Mouse (Mus musculus) lung, embryonic 16.5 days (tissue): ENCODE data around the gene Ldhal6b. TPM values are rescaled to one million over a fixed set of nuclear protein-coding genes. Genes with fewer than 3 reads are reported as not detected.

Experiments
- ATAC-seq: fragments of 200-750 bp; cut with Nextera tagmentation; 2 replicates; pipeline ENCODE4 v1.8.0; 2017; ENCODE audit warnings: low read depth, mild to moderate bottlenecking, moderate library complexity
- H3K27ac ChIP-seq: fragments of 300-500 bp; sonication (generic); 2 replicates; pipeline ENCODE4 v1.5.1; 2014; ENCODE audit warnings: mild to moderate bottlenecking, control low read depth, low read length
- H3K27me3 ChIP-seq: fragments of 300-500 bp; sonication (generic); 2 replicates; pipeline ENCODE4 v1.6.1; 2014; ENCODE audit warnings: low read depth, low read length, mixed read lengths; ENCODE audit not compliant: control insufficient read depth, insufficient read depth
- H3K36me3 ChIP-seq: fragments of 300-500 bp; sonication (generic); 2 replicates; pipeline ENCODE4 v1.6.1; 2014; ENCODE audit warnings: low read length; ENCODE audit not compliant: control insufficient read depth, insufficient read depth
- H3K4me1 ChIP-seq: fragments of 300-500 bp; sonication (generic); replicated peaks from 2 replicates; pipeline ENCODE4 v1.6.1; 2014; ENCODE audit warnings: low read length, mixed read lengths; ENCODE audit not compliant: control insufficient read depth, insufficient read depth
- H3K4me2 ChIP-seq: fragments of 300-500 bp; sonication (generic); 2 replicates; pipeline ENCODE4 v1.6.1; 2014; ENCODE audit warnings: low read depth, low read length, control low read depth
- H3K4me3 ChIP-seq: fragments of 300-500 bp; sonication (generic); 2 replicates; pipeline ENCODE4 v1.5.1; 2014; ENCODE audit warnings: mild to moderate bottlenecking, low read length, control low read depth
- H3K9ac ChIP-seq: fragments of 300-500 bp; sonication (generic); 2 replicates; pipeline ENCODE4 v1.6.1; 2014; ENCODE audit warnings: low read length, control low read depth
- H3K9me3 ChIP-seq: fragments of 300-500 bp; sonication (generic); 2 replicates; pipeline ENCODE4 v1.6.1; 2016; ENCODE audit warnings: low read length; ENCODE audit not compliant: control insufficient read depth
- WGBS: fragments of 180-500 bp; shearing (Covaris S2); extraction: QIAGEN DNeasy Blood & Tissue Kit; methylation state at CpG from one replicate; pipeline ENCODE4 v1.1.7; 2014; 5-methylcytosine and 5-hydroxymethylcytosine counted together
- polyA plus RNA-seq: library from polyadenylated mRNA; unstranded; fragments of >200 nt; fragmentation: Nextera tagmentation; extraction: Ambion mirVana; gene quantifications from 2 replicates; pipeline ENCODE4 v1.2.1, GENCODE M21; 2015

Gene Ldhal6b
- polyA plus RNA-seq, 1 experiment from 2014 or later = not detected

- Histone ChIP-seq H3K4me3 (no peak overlapping the region), H3K27me3 (no peaks in the 10 kb centered on the region), H3K36me3 (peaks cover 11% of the 10 kb centered on the region), H3K4me2 (no peak overlapping the region), H3K27ac (no peak overlapping the region), H3K9me3 (no peaks in the 10 kb centered on the region), H3K9ac (no peak overlapping the region), H3K4me1 (no peaks in the 10 kb centered on the region)
- WGBS = 79% methylated on average over 3 of the region's 3 CpGs
- no peak for ATAC-seq
Observed at GRCm38 (mm10) chr17:5414041-5414440, 4.5 kb downstream of the Ldhal6b start.

GRCm38 (mm10) chr17:5413350-5413749 lies 5.2 kb downstream of the Ldhal6b start:
- H3K27ac ChIP-seq = no peak overlapping the region
- H3K4me2 ChIP-seq = no peak overlapping the region
- no peak overlapping the region for H3K4me3 ChIP-seq
- no peaks in the 10 kb centered on the region for H3K9me3 ChIP-seq
- WGBS = 74% methylated on average over 13 of the region's 13 CpGs
- H3K36me3 ChIP-seq = peaks cover 8% of the 10 kb centered on the region
- no peaks in the 10 kb centered on the region for H3K4me1 ChIP-seq
- no peaks in the 10 kb centered on the region for H3K27me3 ChIP-seq
- no peak for ATAC-seq
- no peak overlapping the region for H3K9ac ChIP-seq

GRCm38 (mm10) chr17:5412740-5413139 lies 5.8 kb downstream of the Ldhal6b start:
- H3K9ac ChIP-seq = no peak overlapping the region
- no peaks in the 10 kb centered on the region for H3K27me3 ChIP-seq
- H3K4me1 ChIP-seq = no peaks in the 10 kb centered on the region
- ATAC-seq = no peak
- H3K27ac ChIP-seq = no peak overlapping the region
- peaks cover 3% of the 10 kb centered on the region for H3K36me3 ChIP-seq
- 76% methylated on average over 7 of the region's 7 CpGs for WGBS
- no peak overlapping the region for H3K4me3 ChIP-seq
- no peaks in the 10 kb centered on the region for H3K9me3 ChIP-seq
- no peak overlapping the region for H3K4me2 ChIP-seq

GRCm38 (mm10) chr17:5412301-5412700 lies 6.3 kb downstream of the Ldhal6b start:
- H3K9me3 ChIP-seq = no peaks in the 10 kb centered on the region
- H3K9ac ChIP-seq = no peak overlapping the region
- no peak overlapping the region for H3K4me3 ChIP-seq
- H3K4me2 ChIP-seq = no peak overlapping the region
- H3K27me3 ChIP-seq = peaks cover 4% of the 10 kb centered on the region
- 89% methylated on average over 8 of the region's 8 CpGs for WGBS
- no peak for ATAC-seq
- no peak overlapping the region for H3K27ac ChIP-seq
- H3K36me3 ChIP-seq = peaks cover 3% of the 10 kb centered on the region
- no peaks in the 10 kb centered on the region for H3K4me1 ChIP-seq

GRCm38 (mm10) chr17:5411205-5411604 lies 7.4 kb downstream of the Ldhal6b start:
- H3K4me1 ChIP-seq = no peaks in the 10 kb centered on the region
- no peak overlapping the region for H3K9ac ChIP-seq
- H3K27ac ChIP-seq = no peak overlapping the region
- peaks cover 3% of the 10 kb centered on the region for H3K36me3 ChIP-seq
- H3K27me3 ChIP-seq = peaks cover 4% of the 10 kb centered on the region
- no peak for ATAC-seq
- H3K4me2 ChIP-seq = no peak overlapping the region
- WGBS = 87% methylated on average over 17 of the region's 17 CpGs
- H3K4me3 ChIP-seq = no peak overlapping the region
- H3K9me3 ChIP-seq = no peaks in the 10 kb centered on the region

- ATAC-seq = no peak
- H3K9ac ChIP-seq = no peak overlapping the region
Observed at GRCm38 (mm10) chr17:5410336-5410735, 8.2 kb downstream of the Ldhal6b start.

GRCm38 (mm10) chr17:5407030-5407429 lies 11.5 kb downstream of the Ldhal6b start:
- Histone ChIP-seq H3K27me3 (peaks cover 14% of the 10 kb centered on the region), H3K27ac (no peak overlapping the region), H3K36me3 (peaks cover 3% of the 10 kb centered on the region), H3K9me3 (no peaks in the 10 kb centered on the region), H3K9ac (no peak overlapping the region), H3K4me2 (no peak overlapping the region), H3K4me3 (no peak overlapping the region), H3K4me1 (no peaks in the 10 kb centered on the region)
- no peak for ATAC-seq
- WGBS = 45% methylated on average over 6 of the region's 6 CpGs

More at GRCm38 (mm10) chr17:5410336-5410735, 8.2 kb downstream of the Ldhal6b start:
- Histone ChIP-seq H3K4me1 (no peaks in the 10 kb centered on the region), H3K4me2 (no peak overlapping the region), H3K27ac (no peak overlapping the region), H3K9me3 (no peaks in the 10 kb centered on the region), H3K4me3 (no peak overlapping the region), H3K36me3 (peaks cover 3% of the 10 kb centered on the region), H3K27me3 (peaks cover 7% of the 10 kb centered on the region)
- WGBS = 76% methylated on average over 4 of the region's 4 CpGs

- no peak overlapping the region for H3K4me3 ChIP-seq
- peaks cover 14% of the 10 kb centered on the region for H3K27me3 ChIP-seq
- H3K27ac ChIP-seq = no peak overlapping the region
- peaks cover 3% of the 10 kb centered on the region for H3K36me3 ChIP-seq
- no peak overlapping the region for H3K9ac ChIP-seq
- H3K4me1 ChIP-seq = no peaks in the 10 kb centered on the region
- 31% methylated on average over 10 of the region's 10 CpGs for WGBS
- no peak for ATAC-seq
- H3K4me2 ChIP-seq = no peak overlapping the region
- H3K9me3 ChIP-seq = no peaks in the 10 kb centered on the region
Observed at GRCm38 (mm10) chr17:5406566-5406965, 12.0 kb downstream of the Ldhal6b start.

GRCm38 (mm10) chr17:5403885-5404284 lies 14.7 kb downstream of the Ldhal6b start:
- H3K27me3 ChIP-seq = peaks cover 14% of the 10 kb centered on the region
- H3K4me2 ChIP-seq = no peak overlapping the region
- no peak overlapping the region for H3K9ac ChIP-seq
- no peak for ATAC-seq
- 81% methylated on average over 6 of the region's 6 CpGs for WGBS
- H3K4me3 ChIP-seq = no peak overlapping the region
- H3K9me3 ChIP-seq = no peaks in the 10 kb centered on the region
- no peaks in the 10 kb centered on the region for H3K4me1 ChIP-seq
- no peak overlapping the region for H3K27ac ChIP-seq
- no peaks in the 10 kb centered on the region for H3K36me3 ChIP-seq

GRCm38 (mm10) chr17:5402624-5403023 lies 15.9 kb downstream of the Ldhal6b start:
- Histone ChIP-seq H3K27me3 (peaks cover 14% of the 10 kb centered on the region), H3K4me2 (peak overlapping the region; percentile 18; the same call in 1 of the 2 replicates), H3K9ac (no peak overlapping the region), H3K36me3 (no peaks in the 10 kb centered on the region), H3K4me3 (no peak overlapping the region), H3K27ac (no peak overlapping the region), H3K4me1 (no peaks in the 10 kb centered on the region; the same call in 1 of the 2 replicates), H3K9me3 (no peaks in the 10 kb centered on the region)
- peak; percentile 86 for ATAC-seq
- WGBS = 24% methylated on average over 8 of the region's 8 CpGs
